Mouse (Mus musculus) intestine, embryonic 16.5 days (tissue): ENCODE data around the gene 4930568D16Rik. TPM values are rescaled to one million over a fixed set of nuclear protein-coding genes. Genes with fewer than 3 reads are reported as not detected.

ENCODE experiments used
- ATAC-seq: fragments of 200-750 bp; cut with Nextera tagmentation; 2 replicates; pipeline ENCODE4 v1.8.0; 2017; ENCODE audit warnings: moderate TSS enrichment, moderate library complexity
- H3K27ac ChIP-seq: fragments of 300-500 bp; sonication (generic); 2 replicates; pipeline ENCODE4 v1.5.1; 2014; ENCODE audit warnings: mild to moderate bottlenecking, low read length
- H3K27me3 ChIP-seq: fragments of 300-500 bp; sonication (generic); replicated peaks from 2 replicates; pipeline ENCODE4 v1.6.1; 2014; ENCODE audit warnings: low read length, control low read depth, mixed read lengths; ENCODE audit not compliant: control insufficient read depth, insufficient read depth
- H3K36me3 ChIP-seq: fragments of 300-500 bp; sonication (generic); 2 replicates; pipeline ENCODE4 v1.6.1; 2014; ENCODE audit warnings: low read length, control low read depth; ENCODE audit not compliant: control insufficient read depth, insufficient read depth
- H3K4me1 ChIP-seq: fragments of 300-500 bp; sonication (generic); 2 replicates; pipeline ENCODE4 v1.6.1; 2014; ENCODE audit warnings: low read length, control low read depth, mixed read lengths; ENCODE audit not compliant: control insufficient read depth, insufficient read depth
- H3K4me2 ChIP-seq: fragments of 300-500 bp; sonication (generic); 2 replicates; pipeline ENCODE4 v1.6.1; 2014; ENCODE audit warnings: low read depth, low read length, control low read depth
- H3K4me3 ChIP-seq: fragments of 300-500 bp; sonication (generic); 2 replicates; pipeline ENCODE4 v1.5.1; 2014; ENCODE audit warnings: mild to moderate bottlenecking, low read length
- H3K9ac ChIP-seq: fragments of 300-500 bp; sonication (generic); 2 replicates; pipeline ENCODE4 v1.6.1; 2014; ENCODE audit warnings: low read depth, low read length
- H3K9me3 ChIP-seq: fragments of 300-500 bp; sonication (generic); 2 replicates; pipeline ENCODE4 v1.6.1; 2016; ENCODE audit warnings: low read length, control low read depth; ENCODE audit not compliant: control insufficient read depth
- WGBS: fragments of 180-500 bp; shearing (Covaris S2); extraction: QIAGEN DNeasy Blood & Tissue Kit; methylation state at CpG from one replicate; pipeline ENCODE4 v1.1.7; 2014; 5-methylcytosine and 5-hydroxymethylcytosine counted together
- polyA plus RNA-seq: library from polyadenylated mRNA; unstranded; fragments of >200 nt; fragmentation: Nextera tagmentation; extraction: Ambion mirVana; gene quantifications from 2 replicates; pipeline ENCODE4 v1.2.1, GENCODE M21; 2015

4930568D16Rik gene
- polyA plus RNA-seq, 1 experiment from 2014 or later = not detected

GRCm38 (mm10) chr2:35407266-35407665, 39.7 kb upstream of the 4930568D16Rik start:
- ATAC-seq = no peak
- no peaks in the 10 kb centered on the region for H3K36me3 ChIP-seq
- H3K9me3 ChIP-seq = no peaks in the 10 kb centered on the region
- no peak overlapping the region for H3K9ac ChIP-seq
- no peak overlapping the region for H3K4me3 ChIP-seq
- H3K4me1 ChIP-seq = no peaks in the 10 kb centered on the region
- WGBS = 59% methylated on average over 6 of the region's 6 CpGs
- H3K4me2 ChIP-seq = no peak overlapping the region
- no peak overlapping the region for H3K27ac ChIP-seq
- H3K27me3 ChIP-seq = no peaks in the 10 kb centered on the region

- Histone ChIP-seq H3K9ac (no peak overlapping the region), H3K27ac (no peak overlapping the region), H3K4me2 (no peak overlapping the region), H3K27me3 (no peaks in the 10 kb centered on the region), H3K4me3 (no peak overlapping the region), H3K36me3 (no peaks in the 10 kb centered on the region), H3K4me1 (no peaks in the 10 kb centered on the region), H3K9me3 (no peaks in the 10 kb centered on the region)
- WGBS = 67% methylated on average over 1 of the region's 1 CpGs
- ATAC-seq = no peak
These were observed 39.1 kb upstream of the 4930568D16Rik start for GRCm38 (mm10) chr2:35406611-35407010.

GRCm38 (mm10) chr2:35402391-35402790, 34.9 kb upstream of the 4930568D16Rik start:
- no peak overlapping the region for H3K27ac ChIP-seq
- H3K4me2 ChIP-seq = no peak overlapping the region
- H3K9me3 ChIP-seq = no peaks in the 10 kb centered on the region
- no peak for ATAC-seq
- no peaks in the 10 kb centered on the region for H3K27me3 ChIP-seq
- WGBS = 88% methylated on average over 16 of the region's 16 CpGs
- H3K4me3 ChIP-seq = no peak overlapping the region
- H3K36me3 ChIP-seq = no peaks in the 10 kb centered on the region
- no peak overlapping the region for H3K9ac ChIP-seq
- H3K4me1 ChIP-seq = no peaks in the 10 kb centered on the region

- 84% methylated on average over 7 of the region's 7 CpGs for WGBS
- Histone ChIP-seq H3K4me3 (no peak overlapping the region), H3K27me3 (no peaks in the 10 kb centered on the region), H3K27ac (no peak overlapping the region), H3K4me1 (no peaks in the 10 kb centered on the region), H3K4me2 (no peak overlapping the region), H3K36me3 (no peaks in the 10 kb centered on the region), H3K9me3 (no peaks in the 10 kb centered on the region), H3K9ac (no peak overlapping the region)
- no peak for ATAC-seq
These were observed 33.2 kb upstream of the 4930568D16Rik start for GRCm38 (mm10) chr2:35400739-35401138.

- ATAC-seq = no peak
- WGBS = 82% methylated on average over 6 of the region's 6 CpGs
- H3K27me3 ChIP-seq = no peaks in the 10 kb centered on the region
- H3K4me1 ChIP-seq = no peaks in the 10 kb centered on the region
- H3K27ac ChIP-seq = no peak overlapping the region
- H3K36me3 ChIP-seq = no peaks in the 10 kb centered on the region
- H3K4me2 ChIP-seq = no peak overlapping the region
- H3K4me3 ChIP-seq = no peak overlapping the region
- no peak overlapping the region for H3K9ac ChIP-seq
- no peaks in the 10 kb centered on the region for H3K9me3 ChIP-seq
These were observed 30.8 kb upstream of the 4930568D16Rik start for GRCm38 (mm10) chr2:35398184-35398828.

- 0 out of 2 replicates have a peak, but pooled peaks have one; percentile 9 for ATAC-seq
- WGBS = 42% methylated on average over 11 of the region's 11 CpGs
- H3K27ac ChIP-seq = no peak overlapping the region
- H3K9ac ChIP-seq = no peak overlapping the region
- no peaks in the 10 kb centered on the region for H3K27me3 ChIP-seq
- no peaks in the 10 kb centered on the region for H3K9me3 ChIP-seq
- H3K4me1 ChIP-seq = no peaks in the 10 kb centered on the region
- no peak overlapping the region for H3K4me2 ChIP-seq
- H3K36me3 ChIP-seq = no peaks in the 10 kb centered on the region
- no peak overlapping the region for H3K4me3 ChIP-seq
These were observed 30.2 kb upstream of the 4930568D16Rik start for GRCm38 (mm10) chr2:35397590-35398173.

- no peaks in the 10 kb centered on the region for H3K27me3 ChIP-seq
- no peak within 1 kb of the TSS for H3K4me2 ChIP-seq
- H3K9ac ChIP-seq = no peak within 1 kb of the TSS
- H3K9me3 ChIP-seq = no peaks in the 10 kb centered on the region
- ATAC-seq = no peak
- no peaks in the 10 kb centered on the region for H3K36me3 ChIP-seq
- no peak within 1 kb of the TSS for H3K27ac ChIP-seq
- 66% methylated on average over 5 of the region's 5 CpGs for WGBS
- no peak within 1 kb of the TSS for H3K4me3 ChIP-seq
- H3K4me1 ChIP-seq = no peaks in the 10 kb centered on the region
These were observed 29.6 kb upstream of the 4930568D16Rik start, which contains the start of gene 4930402F06Rik for GRCm38 (mm10) chr2:35397096-35397495. Gene 4930402F06Rik (minus strand): TSS chr2:35397175.

- H3K9me3 ChIP-seq = 0 out of 2 replicates have a peak, but pooled peaks cover 5% of the 10 kb centered on the region
- no peak for ATAC-seq
- no peak overlapping the region for H3K4me2 ChIP-seq
- no peak overlapping the region for H3K27ac ChIP-seq
- no peaks in the 10 kb centered on the region for H3K36me3 ChIP-seq
- no peaks in the 10 kb centered on the region for H3K27me3 ChIP-seq
- H3K4me1 ChIP-seq = no peaks in the 10 kb centered on the region
- 67% methylated on average over 9 of the region's 9 CpGs for WGBS
- H3K9ac ChIP-seq = no peak overlapping the region
- H3K4me3 ChIP-seq = no peak overlapping the region
These were observed 17.9 kb upstream of the 4930568D16Rik start for GRCm38 (mm10) chr2:35385441-35385871.

GRCm38 (mm10) chr2:35379306-35379705, 11.8 kb upstream of the 4930568D16Rik start:
- Histone ChIP-seq H3K4me3 (no peak overlapping the region), H3K4me2 (no peak overlapping the region), H3K4me1 (no peaks in the 10 kb centered on the region), H3K9ac (no peak overlapping the region), H3K27ac (no peak overlapping the region), H3K27me3 (no peaks in the 10 kb centered on the region), H3K36me3 (no peaks in the 10 kb centered on the region), H3K9me3 (no peaks in the 10 kb centered on the region)
- 70% methylated on average over 9 of the region's 9 CpGs for WGBS
- ATAC-seq = no peak
